Mouse (Mus musculus): ENCODE results near the gene Slc35f1. TPM values are rescaled to one million over a fixed set of nuclear protein-coding genes. Genes with fewer than 3 reads are reported as not detected.

Gene Slc35f1
- total RNA-seq, 2 experiments from 2014 or later = 0.32 to 0.52 TPM

DNA sequence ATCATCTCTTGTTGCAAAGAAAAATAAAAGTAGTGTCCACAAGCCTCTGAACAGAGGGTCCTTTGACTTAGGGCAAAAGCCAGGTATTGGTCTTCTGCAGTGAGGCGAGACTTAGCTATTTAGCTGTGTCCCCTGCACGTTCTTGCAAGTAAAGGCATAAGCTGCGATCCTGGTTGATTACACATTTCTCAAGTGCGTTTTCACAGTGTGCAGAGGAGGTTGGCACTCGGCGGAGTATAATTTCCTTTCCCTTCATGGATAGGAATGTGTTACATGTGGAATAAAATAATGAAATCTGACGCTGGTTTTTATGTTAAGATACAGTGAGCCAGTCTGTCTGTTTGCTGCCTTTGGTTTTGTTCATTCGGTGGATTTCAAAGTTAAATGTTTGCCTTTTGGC, 232.8 kb downstream of the Slc35f1 start:
- no peak for DNase-seq (ENCODE audit: low spot score)

DNA sequence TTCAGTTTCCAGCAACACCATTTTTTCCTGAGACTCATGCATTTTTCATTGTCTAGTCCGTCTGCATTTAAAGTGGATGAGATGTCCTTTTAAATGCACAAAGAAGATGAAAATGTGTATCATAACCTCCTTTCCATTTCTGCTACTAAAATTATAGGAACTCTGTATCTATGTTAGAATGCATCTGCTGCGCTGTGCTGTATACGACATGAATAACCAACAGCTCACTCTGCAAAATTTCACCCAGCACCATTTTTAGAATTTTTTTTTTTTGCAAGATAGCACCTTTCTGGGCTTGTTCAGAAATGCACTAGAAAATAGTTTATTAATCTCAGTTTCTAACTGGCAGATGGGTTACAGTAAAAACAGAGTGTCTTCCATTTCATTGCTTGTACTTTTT, 236.0 kb downstream of the Slc35f1 start:
- no peak for DNase-seq (ENCODE audit: low spot score)

GRCm38 (mm10) chr10:52932159-52932558, 241.8 kb downstream of the Slc35f1 start:
- no peak for DNase-seq (ENCODE audit: low spot score)

DNA sequence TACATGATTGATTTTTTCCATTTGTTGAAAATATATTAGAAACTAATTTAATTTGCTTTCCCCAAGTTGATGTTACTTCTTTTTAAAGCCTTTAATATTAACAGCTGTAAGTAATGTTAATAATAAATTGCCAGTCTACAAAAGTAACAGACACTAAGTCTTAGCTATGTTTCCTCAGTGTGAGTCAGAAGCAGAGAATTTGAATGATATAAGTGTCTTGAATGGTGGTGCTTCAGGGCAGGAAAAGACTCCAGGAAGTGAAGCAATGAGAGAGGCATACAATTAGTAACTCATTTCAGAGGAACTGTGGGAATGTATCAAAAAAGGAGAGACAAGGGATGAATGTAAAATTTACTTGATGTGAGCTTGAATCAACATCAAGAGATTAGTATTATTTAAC, 244.3 kb downstream of the Slc35f1 start:
- no peak for DNase-seq (ENCODE audit: low spot score)

- DNase-seq (ENCODE audit: low spot score) = no peak
These were observed 249.9 kb downstream of the Slc35f1 start for GRCm38 (mm10) chr10:52940111-52940830.

DNA sequence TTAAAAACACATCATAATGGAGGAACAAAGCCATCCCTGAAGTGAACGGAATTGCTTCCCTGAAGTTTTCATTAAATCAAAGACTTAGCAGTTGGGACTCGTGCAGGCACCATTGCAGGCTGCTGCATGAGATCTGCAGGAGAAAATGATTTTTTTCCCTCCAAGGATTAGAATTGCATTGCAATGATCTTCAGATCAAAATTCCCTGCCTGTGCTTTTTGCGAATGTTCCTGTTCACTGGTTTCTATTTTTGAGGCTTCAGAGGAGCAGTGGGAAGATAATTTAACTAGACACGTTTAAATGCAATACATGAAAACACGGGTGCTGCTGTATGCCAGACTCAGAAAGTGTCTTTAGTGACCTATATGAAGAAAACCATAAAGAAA, 250.5 kb downstream of the Slc35f1 start:
- no peak for DNase-seq (ENCODE audit: low spot score)

GRCm38 (mm10) chr10:52952581-52952980, 262.2 kb downstream of the Slc35f1 start:
- no peak for DNase-seq (ENCODE audit: low spot score)

GRCm38 (mm10) chr10:52956728-52957127, 266.4 kb downstream of the Slc35f1 start:
- no peak for DNase-seq (ENCODE audit: low spot score)

- DNase-seq (ENCODE audit: low spot score) = no peak
These were observed 288.9 kb downstream of the Slc35f1 start for GRCm38 (mm10) chr10:52979251-52979650.

DNA sequence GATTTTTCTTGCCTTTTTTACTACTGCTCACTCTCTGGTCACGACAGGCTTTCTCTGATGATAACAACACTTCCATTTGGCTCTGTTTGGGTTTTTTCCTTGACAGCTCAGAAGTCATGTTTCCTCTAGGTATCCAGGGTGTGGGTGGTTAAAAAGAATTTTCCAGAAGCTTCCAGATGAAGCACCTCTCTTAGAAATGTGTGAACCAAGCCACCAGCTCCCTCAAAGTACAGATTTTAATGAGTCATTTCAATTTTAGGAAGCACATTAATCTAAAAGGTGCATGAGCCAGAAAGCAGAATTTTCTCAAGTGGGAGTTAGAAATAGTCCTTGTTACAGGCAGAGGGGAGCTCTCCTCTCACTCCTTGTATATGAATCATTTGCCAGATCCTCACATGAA, 292.5 kb downstream of the Slc35f1 start:
- no peak for DNase-seq (ENCODE audit: low spot score)

DNA sequence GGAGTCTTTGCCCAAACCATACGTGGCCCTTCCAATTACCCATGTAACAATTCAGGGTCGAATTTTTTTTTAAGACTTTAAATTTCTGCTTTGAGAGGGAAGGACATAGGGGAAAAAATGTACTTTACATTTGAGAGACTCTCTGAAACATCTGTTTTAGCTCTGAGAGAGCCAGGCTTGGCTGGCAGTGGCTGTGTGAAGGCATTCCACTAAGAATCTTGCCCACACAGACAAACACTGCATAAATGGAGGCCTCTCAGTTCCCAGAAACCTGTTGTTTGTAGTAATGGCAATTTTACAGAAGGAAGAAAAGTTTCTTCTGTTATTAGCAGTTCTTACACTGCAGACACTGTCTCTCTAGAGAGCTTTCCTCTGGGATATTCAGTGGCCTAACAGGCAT, 301.9 kb downstream of the Slc35f1 start:
- no peak for DNase-seq (ENCODE audit: low spot score)

DNA sequence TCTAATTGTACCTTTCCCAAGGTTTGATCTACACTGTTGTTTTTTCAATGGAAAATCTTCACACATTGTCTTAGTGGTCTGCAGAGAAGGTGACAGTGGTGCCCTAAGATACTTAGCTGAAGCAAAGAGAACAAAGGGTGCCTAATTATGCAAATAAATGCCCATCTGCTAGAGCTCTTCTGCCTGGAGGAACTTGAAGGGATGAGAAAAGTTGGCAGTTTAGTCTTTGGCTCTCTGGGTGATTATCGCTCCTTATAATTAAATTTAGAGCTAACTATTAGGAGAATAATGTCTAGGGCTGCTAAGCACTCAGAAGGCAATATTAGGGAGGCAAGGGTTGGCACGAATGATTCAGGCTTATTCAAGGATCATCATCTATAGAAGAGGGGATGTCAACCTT, 306.6 kb downstream of the Slc35f1 start:
- DNase-seq (ENCODE audit: low spot score) = no peak

GRCm38 (mm10) chr10:53001136-53001535, 310.8 kb downstream of the Slc35f1 start:
- no peak for DNase-seq (ENCODE audit: low spot score)

DNA sequence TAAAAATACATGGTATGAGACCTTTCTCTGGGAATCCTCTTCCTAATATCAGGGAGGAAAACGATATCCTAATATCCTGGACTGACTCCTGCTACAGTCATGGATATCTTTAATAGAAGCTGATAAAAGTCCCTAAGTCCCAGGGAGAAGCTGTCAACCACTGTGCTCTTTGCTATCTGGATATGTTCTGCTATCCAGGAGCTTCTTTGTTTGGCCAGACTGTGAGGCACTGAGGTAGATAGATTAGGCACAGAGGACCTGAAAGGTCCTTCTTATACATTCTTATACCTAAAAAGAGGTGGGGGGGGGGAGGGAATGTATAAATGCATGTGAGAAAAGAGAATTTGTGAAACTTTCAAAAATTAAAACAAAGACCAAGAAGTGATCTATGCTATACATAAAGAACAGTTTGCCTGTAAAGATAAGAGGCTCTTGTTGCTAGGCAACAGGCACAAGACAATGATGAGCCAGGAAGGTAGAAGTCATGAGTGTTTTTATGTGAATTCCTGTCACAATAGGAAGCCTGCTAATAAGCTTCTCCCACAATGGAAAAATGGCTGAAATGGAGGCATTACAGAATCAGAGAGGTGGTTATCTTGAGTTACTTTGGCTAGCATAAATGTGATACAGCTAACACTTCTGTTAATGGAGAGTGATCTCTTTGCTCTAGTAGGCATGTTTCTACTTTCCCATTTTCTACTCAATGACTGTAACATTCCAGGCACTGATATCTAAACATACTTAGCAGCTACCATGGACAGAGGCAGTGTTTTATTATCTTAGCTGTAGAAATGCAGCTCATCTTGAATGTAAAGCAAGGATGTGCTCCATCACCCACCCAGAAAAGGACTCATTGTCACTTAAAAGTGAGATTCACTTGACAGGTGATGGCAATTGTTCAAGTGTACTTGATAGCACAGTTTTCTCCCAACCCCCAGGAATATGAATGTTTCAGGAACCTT, 316.2 kb downstream of the Slc35f1 start:
- DNase-seq (ENCODE audit: low spot score) = no peak

- DNase-seq (ENCODE audit: low spot score) = no peak
These were observed 323.5 kb downstream of the Slc35f1 start for GRCm38 (mm10) chr10:53013878-53014277.

DNA sequence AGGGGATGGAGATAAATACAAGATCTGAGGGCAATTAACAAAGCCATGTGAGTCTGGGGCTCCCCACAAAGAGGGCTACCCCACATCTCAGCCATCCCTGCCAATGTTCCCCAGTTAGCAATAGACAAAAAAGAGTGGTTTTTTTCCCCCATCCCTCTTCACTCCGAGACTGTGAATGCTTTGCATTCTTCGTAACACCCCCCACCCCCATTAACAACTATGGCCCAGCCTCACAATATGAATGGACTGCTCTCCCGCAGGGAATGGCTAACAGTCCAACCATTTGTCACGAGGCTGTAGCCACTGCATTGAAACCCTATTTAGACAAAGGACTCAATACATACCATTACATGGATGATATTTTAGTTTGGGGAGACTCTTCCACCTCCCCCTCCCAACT, 338.1 kb downstream of the Slc35f1 start:
- DNase-seq (ENCODE audit: low spot score) = no peak

- DNase-seq (ENCODE audit: low spot score) = no peak
These were observed 344.9 kb downstream of the Slc35f1 start for GRCm38 (mm10) chr10:53035202-53035601.

- DNase-seq (ENCODE audit: low spot score) = no peak
These were observed 355.6 kb downstream of the Slc35f1 start for GRCm38 (mm10) chr10:53045931-53046330.

GRCm38 (mm10) chr10:53052521-53052920, 362.2 kb downstream of the Slc35f1 start:
- DNase-seq (ENCODE audit: low spot score) = no peak

DNA sequence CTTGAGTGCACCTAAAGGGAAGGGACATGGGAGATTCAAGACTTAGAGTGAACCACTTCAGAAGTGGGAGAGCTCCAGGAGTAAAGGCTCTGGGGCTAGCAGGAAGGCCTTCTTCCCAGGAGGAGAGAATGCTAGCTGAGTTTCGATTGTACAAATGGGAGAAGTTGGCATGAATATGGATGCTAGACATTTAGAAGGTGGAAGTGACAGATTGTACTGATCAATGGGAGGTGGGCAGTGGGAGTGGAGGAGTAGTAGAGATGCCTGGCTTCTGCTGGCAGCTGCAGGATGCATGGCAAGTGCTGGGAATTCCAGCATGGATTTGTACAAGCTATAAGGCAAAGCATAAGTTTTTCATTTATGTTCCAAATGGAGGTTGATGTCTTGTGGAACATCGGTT, 370.4 kb downstream of the Slc35f1 start:
- no peak for DNase-seq (ENCODE audit: low spot score)

DNA sequence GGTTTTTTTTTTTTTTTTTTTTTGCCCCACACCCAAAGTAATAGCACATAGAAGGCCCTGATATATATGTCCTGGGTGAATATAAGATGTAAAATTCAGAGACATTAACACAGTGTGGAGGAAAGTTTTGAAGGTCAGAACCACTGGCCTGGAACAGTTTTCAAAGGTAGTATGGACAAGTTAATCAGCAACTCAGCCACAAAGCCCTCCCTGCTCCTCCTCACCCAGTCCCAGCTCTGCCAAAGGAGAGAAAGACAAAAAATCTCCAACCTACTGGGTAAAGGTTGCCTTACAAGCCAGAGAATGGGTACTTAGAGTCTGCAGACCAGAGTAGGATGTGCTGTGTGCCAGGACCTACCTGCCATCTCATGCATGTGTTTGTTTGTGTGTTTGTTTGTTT, 372.4 kb downstream of the Slc35f1 start:
- no peak for DNase-seq (ENCODE audit: low spot score)

DNA sequence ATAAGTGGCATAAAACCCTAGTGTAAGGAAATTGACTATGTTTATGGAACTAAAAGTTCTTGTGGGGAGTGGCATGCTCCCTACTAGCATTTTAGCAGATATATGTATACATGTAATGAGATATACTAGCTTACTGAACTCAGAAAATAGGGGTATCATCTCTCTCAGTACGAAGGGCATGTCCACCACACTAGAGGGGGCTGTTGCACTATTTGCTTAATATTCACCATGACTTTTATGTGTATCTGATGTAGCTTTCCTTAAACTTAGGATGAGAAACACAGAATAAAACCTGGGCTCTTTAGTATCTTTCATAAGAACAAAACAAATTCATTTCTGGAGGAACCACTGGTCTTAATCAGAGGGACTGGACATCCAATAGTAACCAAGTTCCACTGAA, 397.5 kb downstream of the Slc35f1 start:
- no peak for DNase-seq (ENCODE audit: low spot score)

- no peak for DNase-seq (ENCODE audit: low spot score)
These were observed 401.2 kb downstream of the Slc35f1 start for GRCm38 (mm10) chr10:53091525-53091924.

Data from gastrocnemius, adult 18-20 months (tissue).